Mouse (Mus musculus) retina, postnatal 1 day (tissue): Measurements from ENCODE around the gene Vmn1r101.
"Not testable (repeated sequence)": the region's sequence is repeated elsewhere in the genome, so short reads cannot be mapped to it uniquely, and the experiment has no call there.

Experiments
- DNase-seq: peaks from one replicate; pipeline ENCODE4 v3.0.0-alpha.2; 2012

Vmn1r101 gene

GRCm38 (mm10) chr7:20442493-20442892 is at the start of gene Vmn1r101:
Vmn1r101 (minus strand) TSS chr7:20442593.
- DNase-seq, result not testable (repeated sequence)

DNA sequence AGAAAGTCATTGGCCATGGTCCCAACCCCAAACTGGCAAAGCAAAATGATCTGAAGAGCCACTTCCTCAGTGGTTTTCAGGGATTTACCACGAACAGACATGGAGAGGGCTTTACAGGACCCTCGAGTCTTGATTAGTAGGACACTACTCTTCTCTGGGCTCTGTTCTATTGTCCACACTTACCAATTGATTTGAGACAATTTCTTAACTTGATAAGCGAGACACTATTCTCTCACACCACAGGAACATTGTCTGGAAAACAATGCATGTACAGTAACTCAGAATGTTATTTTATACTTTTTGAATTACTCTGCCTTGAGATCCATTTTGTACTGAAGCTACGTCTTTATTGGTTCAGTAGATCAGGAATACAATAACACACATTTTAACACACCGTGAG is 32.4 kb upstream of the Vmn1r101 start, which contains the start of gene Gm10670:
Gene Gm10670 (minus strand): TSS at position 101 of the 400 bp plus-strand sequence.
- DNase-seq, result not testable (repeated sequence)

GRCm38 (mm10) chr7:20417642-20418041 is 24.8 kb downstream of the Vmn1r101 start, which contains the start of gene Vmn1r100:
Vmn1r100 (plus strand) TSS chr7:20417942.
- DNase-seq, result not testable (repeated sequence)
